Mouse (Mus musculus) liver, embryonic 14 days (tissue): ENCODE results near the gene Pgp. TPM values are rescaled to one million over a fixed set of nuclear protein-coding genes. Genes with fewer than 3 reads are reported as not detected.

Experiments used
- polyA plus RNA-seq: library from polyadenylated mRNA; depleted of rRNA; stranded (reverse); fragments of >200 nt; gene quantifications from 2 replicates; pipeline ENCODE4 v1.2.3, GENCODE M21; 2012; rRNA removed

The Pgp gene
- polyA plus RNA-seq: 33.2 and 37.2 TPM in 2 replicates

DNA sequence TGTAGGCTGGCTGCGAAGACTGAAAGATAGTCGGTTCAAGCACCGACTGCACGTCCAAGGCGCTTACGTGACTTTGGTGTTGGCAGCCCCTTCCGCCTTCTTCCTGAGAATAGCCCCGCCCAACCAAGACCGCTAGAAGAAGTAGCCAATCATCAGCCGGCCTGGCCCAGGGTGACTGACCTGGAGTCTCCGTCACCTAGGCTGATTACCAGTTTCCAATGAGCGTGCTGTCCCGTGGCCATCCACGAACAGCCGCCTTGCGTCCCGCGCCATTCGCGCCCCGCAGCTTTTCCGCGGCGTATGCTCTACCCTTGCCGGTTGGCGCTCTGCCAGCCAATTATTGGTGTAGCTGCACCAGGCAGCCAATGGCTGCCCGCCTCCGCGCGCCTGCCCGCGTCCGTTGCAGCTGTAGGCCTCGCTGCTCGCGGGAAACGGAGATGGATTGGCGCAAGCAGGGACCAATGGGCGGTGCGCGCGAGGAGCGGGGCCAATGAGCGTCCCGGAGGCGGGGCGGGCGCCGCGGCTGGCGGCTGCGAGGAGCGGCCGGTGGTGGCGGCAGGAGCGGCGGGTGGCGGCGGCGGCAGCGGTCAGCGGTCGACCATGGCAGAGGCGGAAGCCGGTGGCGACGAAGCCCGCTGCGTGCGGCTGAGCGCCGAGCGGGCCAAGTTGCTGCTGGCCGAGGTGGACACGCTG lies at the start of gene Pgp, which contains the start of gene E4f1:
Gene Pgp, plus strand, starts transcription at position 483 of the 693 bp plus-strand sequence.
Gene E4f1, minus strand, starts transcription at position 404 of the 693 bp plus-strand sequence.

DNA sequence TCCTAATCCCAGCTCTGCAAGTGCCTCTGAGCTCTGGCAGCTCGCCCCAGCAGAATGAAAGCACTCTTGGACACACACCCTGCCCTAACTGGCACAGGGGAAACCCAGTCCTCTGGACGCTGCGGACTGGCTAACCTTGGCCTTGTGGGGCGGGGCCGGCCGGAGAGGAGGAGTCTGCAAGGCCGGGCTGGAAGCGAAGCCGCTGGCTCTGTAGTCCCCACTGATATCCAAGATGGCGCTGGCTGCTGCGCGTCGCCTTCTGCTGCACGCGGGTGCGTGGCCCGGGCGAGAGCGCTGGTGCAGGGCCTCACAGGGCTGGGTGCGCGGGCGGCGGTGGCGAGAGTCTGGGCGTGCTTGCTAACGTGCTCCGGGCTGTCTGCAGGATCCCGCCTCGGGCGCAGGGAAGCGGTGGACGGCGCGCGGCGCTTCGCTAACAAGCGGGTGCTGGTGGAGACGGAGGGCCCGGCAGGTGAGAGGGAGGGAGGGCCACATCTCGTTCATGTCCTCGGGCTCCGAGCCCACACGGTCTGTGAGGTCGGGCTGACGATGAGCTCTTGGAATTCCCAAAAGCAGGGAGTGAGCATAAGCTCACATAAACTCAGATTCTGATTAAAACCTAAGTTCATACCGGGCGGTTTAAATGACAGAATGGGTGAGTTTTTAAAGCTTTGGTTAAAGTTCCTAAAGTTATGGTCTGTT lies 43.6 kb upstream of the Pgp start, which contains the start of gene Eci1:
Gene Eci1, plus strand, starts transcription at position 171 of the 699 bp plus-strand sequence.

DNA sequence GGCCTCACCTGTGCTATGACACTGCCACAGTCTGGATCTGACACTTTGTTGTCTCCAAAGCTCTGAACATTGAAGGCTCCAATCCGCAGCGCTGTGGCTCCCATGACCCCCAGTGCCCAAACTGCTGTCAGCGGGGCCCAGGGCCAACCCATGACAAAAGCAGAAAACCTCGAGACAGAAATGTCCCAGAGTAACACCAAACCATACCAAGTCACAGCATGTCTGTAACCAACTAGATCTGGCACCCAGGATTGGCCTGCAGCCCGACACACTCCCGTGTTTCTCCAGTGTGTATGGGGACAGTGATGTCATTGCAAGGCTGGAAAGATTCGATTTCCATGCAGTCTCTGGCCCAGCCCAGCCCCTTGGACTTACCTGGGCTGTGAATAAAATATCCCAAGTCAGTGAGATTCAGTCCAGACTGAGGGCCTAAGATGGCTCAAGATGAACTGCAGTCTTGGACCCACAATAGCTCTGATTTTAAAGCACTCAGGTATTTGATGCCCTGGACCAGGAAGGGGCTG lies 27.5 kb upstream of the Pgp start, which contains the start of gene Dnase1l2:
Gene Dnase1l2, minus strand, starts transcription at position 474 of the 524 bp plus-strand sequence.

DNA sequence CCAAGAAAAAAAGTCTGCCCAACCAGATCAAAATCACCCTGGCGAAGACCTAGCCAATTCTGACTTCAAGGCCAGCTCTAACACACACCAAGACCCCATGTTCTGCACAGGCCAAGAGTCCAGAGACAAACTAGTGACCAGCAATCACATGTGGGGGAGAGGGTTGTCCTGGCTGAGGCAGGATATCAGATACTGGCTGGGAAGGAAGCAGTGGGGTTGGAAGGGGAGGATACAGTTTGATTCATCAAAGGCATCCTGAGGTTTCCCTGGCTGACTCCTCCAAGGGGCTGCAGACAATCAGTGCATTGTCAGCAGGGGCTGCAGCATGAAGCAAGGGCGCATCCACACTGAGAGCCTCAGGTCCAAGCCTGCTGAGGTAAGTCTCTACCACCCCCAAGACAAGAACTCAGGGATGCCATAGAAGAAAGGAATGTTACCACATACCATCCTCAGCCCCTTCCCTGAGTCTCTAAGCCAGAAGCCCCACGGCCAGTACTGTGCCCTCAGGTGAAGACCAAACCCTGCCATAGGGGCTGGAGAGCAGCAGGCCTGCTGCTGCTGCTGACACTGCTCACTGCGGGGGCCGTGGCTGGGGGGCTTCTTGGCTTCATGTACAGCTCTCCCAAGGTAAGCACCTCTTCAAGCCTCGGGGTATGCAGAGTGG lies 3.6 kb downstream of the Pgp start, which contains the start of gene Bricd5:
Gene Bricd5, plus strand, starts transcription at position 273 of the 664 bp plus-strand sequence.

DNA sequence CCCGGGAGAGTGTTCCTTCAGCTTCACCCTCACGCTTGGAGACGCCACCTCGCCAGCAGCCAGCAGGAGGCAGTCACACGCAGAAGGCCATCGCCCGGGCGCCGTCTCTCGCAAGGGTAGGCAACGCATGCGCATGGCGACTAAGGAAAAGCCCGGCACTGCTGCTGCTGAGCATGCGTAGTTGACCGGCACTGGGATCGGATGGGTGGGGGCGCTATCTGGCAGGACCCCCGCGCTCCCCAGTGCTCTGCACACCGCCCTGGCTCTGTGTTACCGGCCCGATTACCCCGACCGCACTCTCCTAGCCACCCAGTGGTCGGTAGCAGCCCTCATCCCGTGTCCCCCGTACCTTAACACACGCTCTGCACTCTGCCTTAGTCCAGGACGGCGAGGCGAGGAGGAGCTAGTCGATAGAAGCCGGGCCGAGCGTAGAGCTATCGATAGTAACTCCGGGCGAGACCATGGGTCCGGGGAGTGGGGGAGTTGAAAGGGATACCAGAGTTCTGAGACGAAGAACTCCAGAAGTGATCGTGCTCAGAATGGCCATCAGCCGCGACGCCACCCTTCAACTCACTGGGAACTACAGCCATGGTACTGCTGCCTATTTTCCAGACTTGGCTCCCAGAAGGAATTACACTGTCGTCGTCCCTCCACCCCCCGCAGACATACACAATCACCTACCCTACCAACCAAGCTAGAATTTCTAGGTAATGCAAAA lies 8.6 kb downstream of the Pgp start, which contains the start of gene Mlst8:
Gene Mlst8, minus strand, starts transcription at position 416 of the 718 bp plus-strand sequence.

DNA sequence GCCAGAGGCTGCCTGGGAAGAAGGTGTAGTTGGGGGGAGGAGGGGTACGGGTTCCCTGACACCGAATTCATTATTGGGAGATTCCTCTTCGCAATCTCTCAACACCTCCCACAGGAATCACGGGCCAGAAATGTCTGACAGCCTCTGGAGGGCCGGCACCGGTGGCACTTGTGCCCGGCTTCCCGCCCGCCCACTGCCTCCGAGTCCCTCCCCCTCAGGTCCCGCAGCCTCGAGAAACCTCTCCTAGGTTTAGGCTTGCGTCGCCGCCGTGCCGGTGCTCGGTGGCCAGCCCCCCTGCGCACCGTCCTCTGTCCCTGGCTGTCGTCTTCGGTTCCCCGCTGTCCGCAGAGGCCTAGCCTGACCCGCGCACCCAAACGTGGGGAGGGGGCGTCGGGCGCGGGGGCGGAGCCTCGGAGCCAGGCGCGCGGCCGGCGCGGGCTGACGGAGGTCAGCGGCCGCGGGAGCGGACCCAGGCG lies 18.0 kb downstream of the Pgp start, which contains the start of gene Caskin1:
Gene Caskin1, plus strand, starts transcription at position 416 of the 476 bp plus-strand sequence.

Other genes with a start within 250 kb of the Pgp start
- 15.4 and 18.1 TPM in 2 replicates for gene Tedc2, start 249.5 kb upstream of the Pgp start, polyA plus RNA-seq
- 33.9 and 39.6 TPM in 2 replicates for gene Ccnf, start 218.9 kb upstream of the Pgp start, polyA plus RNA-seq
- gene Abca17, start 119.3 kb upstream of the Pgp start, polyA plus RNA-seq: not detected in 2 replicates
- 12.3 and 15.2 TPM in 2 replicates for gene Abca3, start 118.4 kb upstream of the Pgp start, polyA plus RNA-seq
- gene Rnps1, start 55.8 kb upstream of the Pgp start, polyA plus RNA-seq: 108 and 124 TPM in 2 replicates
- gene Eci1, start 43.8 kb upstream of the Pgp start, polyA plus RNA-seq: 46.1 and 53.9 TPM in 2 replicates
- gene Dnase1l2, start 27.3 kb upstream of the Pgp start, polyA plus RNA-seq: 1.5 and 2.5 TPM in 2 replicates
- 18.2 and 21.0 TPM in 2 replicates for gene E4f1, start 79 bp upstream of the Pgp start, polyA plus RNA-seq
- gene Bricd5, start 3.5 kb downstream of the Pgp start, polyA plus RNA-seq: 0.29 and 0.43 TPM in 2 replicates
- 11.8 and 14.9 TPM in 2 replicates for gene Mlst8, start 8.7 kb downstream of the Pgp start, polyA plus RNA-seq
- gene Caskin1, start 18.2 kb downstream of the Pgp start, polyA plus RNA-seq: 0.08 and 0.12 TPM in 2 replicates
- gene Traf7, start 57.5 kb downstream of the Pgp start, polyA plus RNA-seq: 58.5 and 65.7 TPM in 2 replicates
- gene Rab26, start 63.8 kb downstream of the Pgp start, polyA plus RNA-seq: 0.25 and 0.28 TPM in 2 replicates
- gene Pkd1, start 79.4 kb downstream of the Pgp start, polyA plus RNA-seq: 3.0 and 3.5 TPM in 2 replicates
- gene Tsc2, start 162.2 kb downstream of the Pgp start, polyA plus RNA-seq: 18.2 and 20.5 TPM in 2 replicates
- gene Nthl1, start 162.3 kb downstream of the Pgp start, polyA plus RNA-seq: 6.4 TPM in 2 replicates
- 5.4 and 5.8 TPM in 2 replicates for gene Slc9a3r2, start 179.9 kb downstream of the Pgp start, polyA plus RNA-seq
- gene Npw, start 188.1 kb downstream of the Pgp start, polyA plus RNA-seq: 0.18 and 0.27 TPM in 2 replicates
- gene Zfp598, start 199.3 kb downstream of the Pgp start, polyA plus RNA-seq: 20.9 and 23.8 TPM in 2 replicates
- 0.05 and 0.06 TPM in 2 replicates for gene Syngr3, start 219.6 kb downstream of the Pgp start, polyA plus RNA-seq
- gene Gfer, start 225.8 kb downstream of the Pgp start, polyA plus RNA-seq: 18.1 and 19.5 TPM in 2 replicates
- gene Noxo1, start 225.8 kb downstream of the Pgp start, polyA plus RNA-seq: 0.66 and 0.81 TPM in 2 replicates
- 24.4 and 29.3 TPM in 2 replicates for gene Tbl3, start 237.3 kb downstream of the Pgp start, polyA plus RNA-seq
- 0.32 and 0.33 TPM in 2 replicates for gene Rnf151, start 247.7 kb downstream of the Pgp start, polyA plus RNA-seq
- gene Rps2, start 247.7 kb downstream of the Pgp start, polyA plus RNA-seq: 2,079 and 2,282 TPM in 2 replicates